Mouse (Mus musculus): ENCODE measurements at regions not wholly inside any gene's neighbourhood (a gene's known extent, or its start where the extent isn't known, plus 50 kb on each side); places are given as distances from the start of the nearest gene placed in this dataset.
"Not testable (repeated sequence)": the region's sequence is repeated elsewhere in the genome, so short reads cannot be mapped to it uniquely, and the experiment has no call there.

- DNase-seq: no peak
These were observed 1442.4 kb upstream of the Tacstd2 start for GRCm38 (mm10) chr6:68977959-68978358.

DNA sequence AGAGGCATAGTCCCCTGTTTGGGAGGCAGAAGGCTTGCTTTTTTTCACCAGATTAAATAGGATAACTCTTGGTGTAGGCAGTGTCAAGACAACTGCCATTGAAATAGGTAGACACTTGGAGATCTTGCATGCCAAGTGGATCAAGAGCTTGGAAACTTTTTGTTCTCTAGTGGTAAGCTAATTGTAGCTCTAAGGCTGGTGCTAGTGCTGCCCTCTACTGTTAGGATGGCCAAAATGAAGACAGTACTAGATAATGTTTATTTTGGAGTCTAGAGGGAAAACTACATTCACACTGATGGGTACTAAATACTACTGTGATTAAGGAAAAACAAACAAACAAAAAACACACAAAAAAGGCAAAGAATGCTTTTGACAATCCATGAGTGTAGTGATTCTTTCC, 1428.4 kb upstream of the Tacstd2 start:
- DNase-seq: no peak

GRCm38 (mm10) chr6:68938104-68938503, 1402.5 kb upstream of the Tacstd2 start:
- DNase-seq: not testable (repeated sequence)

GRCm38 (mm10) chr6:68931860-68932259, 1396.3 kb upstream of the Tacstd2 start:
- DNase-seq: not testable (repeated sequence)

GRCm38 (mm10) chr6:68915536-68915935, 1379.9 kb upstream of the Tacstd2 start:
- DNase-seq: no peak

DNA sequence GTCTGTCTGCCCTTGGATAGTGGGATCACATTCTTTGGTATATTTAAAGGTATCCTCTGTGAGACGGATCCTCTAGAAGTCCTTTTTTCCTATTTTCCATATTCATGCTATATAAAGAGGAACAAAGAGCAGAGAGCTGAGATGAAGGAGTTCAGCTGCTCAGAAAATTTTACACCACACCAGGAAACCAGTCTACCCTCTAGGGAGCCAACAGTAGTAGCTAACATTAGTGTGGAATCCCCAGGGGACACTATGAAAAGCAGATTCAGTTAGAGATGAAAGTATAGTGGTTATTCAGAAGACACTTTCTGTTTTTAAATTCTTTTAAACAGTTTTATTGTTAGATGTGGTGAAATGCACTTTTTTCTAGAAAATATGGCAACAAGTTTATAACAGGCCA, 1348.5 kb upstream of the Tacstd2 start:
- DNase-seq: no peak

DNA sequence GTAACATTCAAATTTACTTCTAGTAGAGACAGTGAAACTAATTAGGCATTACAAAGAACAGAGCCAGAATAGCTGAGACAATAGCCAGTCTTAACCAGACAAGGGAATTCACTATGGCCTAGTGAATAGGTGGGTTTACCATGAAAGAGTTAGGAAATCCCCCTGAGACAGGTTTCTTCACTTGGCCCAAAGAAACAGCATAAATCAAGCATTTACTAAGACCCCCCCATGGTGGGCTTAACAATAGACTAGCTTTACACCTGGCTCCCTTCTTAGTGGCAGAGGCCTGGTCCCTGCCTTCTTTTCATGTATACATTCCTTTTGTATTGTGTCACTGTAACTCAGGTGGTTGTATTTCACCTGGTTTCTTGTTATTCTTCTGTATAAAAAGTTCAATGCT, 1317.2 kb upstream of the Tacstd2 start:
- not testable (repeated sequence) for DNase-seq

- DNase-seq: no peak
These were observed 1316.7 kb upstream of the Tacstd2 start for GRCm38 (mm10) chr6:68852286-68852685.

DNA sequence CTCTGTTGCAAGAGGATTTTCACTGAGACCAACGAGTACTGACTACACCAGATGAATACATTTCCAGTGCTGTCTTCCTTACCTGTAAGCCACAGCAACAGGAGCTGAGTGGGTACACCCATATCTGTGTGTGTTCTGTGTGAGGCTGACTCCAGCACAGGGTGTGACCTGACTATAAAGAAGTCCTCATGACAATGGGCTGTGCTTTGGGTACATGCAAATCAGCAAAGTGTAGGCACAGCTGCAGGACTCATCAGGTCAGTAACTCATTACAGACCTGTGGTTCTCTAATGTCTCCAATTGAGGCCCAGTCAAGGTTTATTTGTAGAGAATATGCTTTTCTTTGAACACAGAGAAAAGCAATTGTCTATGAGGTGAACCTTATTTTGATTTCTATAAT, 1299.6 kb upstream of the Tacstd2 start:
- no peak for DNase-seq

DNA sequence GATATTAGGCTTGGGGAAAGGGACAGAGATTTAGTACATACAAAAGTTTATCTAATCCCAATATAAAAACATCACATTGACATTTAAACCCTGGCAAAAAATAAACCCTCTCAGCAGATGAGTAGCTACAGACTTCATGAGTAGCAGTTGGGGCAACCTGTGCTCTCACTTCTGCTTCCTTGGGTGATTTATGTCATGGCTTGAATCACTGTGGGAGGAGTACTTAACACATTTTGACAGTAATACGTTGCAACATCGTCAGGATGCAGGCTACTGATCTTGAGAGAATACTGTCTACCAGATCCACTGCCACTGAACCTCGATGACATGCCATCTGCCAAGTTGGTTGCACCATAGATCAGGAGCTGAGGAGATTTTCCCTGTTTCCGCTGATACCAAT, 1299.0 kb upstream of the Tacstd2 start:
- DNase-seq: no peak

GRCm38 (mm10) chr6:68828460-68828859, 1292.9 kb upstream of the Tacstd2 start:
- not testable (repeated sequence) for DNase-seq

- no peak for DNase-seq
These were observed 1277.8 kb upstream of the Tacstd2 start for GRCm38 (mm10) chr6:68813346-68813745.

- not testable (repeated sequence) for DNase-seq
These were observed 1263.6 kb upstream of the Tacstd2 start for GRCm38 (mm10) chr6:68799205-68799604.

DNA sequence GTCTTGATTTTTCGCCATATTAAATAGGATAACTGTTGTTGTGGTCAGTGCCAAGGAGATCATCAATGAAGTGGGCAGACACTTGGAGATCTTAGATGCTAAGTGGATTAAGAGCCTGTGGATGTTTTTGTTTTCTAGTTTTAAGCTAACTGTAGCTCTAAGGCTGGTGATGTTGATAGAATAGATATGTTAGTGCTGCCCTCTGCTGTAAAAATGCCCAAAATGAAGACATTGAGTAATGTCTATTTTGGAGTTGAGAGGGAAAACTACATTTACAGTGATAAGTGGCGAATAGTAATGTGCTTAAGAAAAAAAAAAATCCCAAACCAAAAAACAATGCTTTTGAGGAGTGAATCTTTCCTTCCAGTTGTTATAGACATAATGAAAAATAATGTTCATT, 1235.9 kb upstream of the Tacstd2 start:
- DNase-seq: no peak

DNA sequence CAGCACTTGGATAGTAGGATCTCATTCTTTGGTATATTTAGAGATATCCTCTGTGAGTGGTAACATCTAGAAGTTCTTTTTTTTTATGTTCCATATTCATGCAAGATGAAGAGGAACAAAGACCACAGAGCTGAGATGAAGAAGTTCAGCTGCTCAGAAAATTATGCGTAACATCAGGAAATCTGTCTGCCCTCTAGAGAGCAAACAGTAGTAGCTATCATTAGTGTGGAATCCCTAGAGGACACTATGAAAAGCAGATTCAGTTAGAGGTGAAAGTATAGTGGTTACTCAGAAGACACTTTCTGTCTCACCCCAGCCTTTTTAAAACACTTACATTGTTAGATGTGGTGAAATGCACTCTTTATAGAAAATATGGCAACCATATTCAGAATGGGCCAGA, 1214.9 kb upstream of the Tacstd2 start:
- no peak for DNase-seq

DNA sequence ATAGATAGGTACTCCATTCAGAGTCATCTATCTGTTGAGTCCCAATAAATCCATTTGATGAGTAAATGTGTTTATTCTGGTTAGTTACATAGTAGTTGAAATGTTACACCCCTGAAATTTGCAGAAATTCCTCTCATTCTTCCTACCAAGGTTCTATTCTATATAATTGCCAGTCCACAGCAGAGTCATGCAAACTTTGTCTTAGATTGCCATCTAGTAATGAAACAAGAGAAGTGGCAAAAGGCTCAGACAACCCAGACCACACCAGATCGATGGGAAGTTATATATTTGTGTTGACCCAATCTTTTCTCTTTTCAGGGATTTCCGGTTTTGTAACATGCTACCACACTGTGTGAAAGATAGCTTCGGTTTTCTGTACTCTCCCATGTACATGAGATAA, 1214.1 kb upstream of the Tacstd2 start:
- DNase-seq: no peak

DNA sequence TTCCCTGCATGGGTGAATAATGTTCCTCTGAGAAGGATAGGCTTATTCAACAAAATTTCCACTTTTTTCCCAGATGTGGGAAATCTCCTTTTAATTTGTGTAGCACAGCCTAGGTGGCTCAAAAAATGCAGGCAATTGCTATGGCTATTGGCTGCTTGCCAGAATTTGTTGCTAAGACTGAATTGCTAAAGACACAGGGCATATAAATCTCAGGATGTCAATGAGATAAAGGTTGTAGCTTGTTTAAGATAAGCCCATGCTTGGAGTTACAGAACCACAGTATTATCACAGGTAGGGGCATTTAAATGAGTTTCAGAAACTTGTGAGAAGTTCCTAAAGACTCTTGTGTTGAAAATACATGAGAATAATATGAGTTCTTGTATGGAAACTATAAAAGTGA, 1203.0 kb upstream of the Tacstd2 start:
- no peak for DNase-seq

GRCm38 (mm10) chr6:68736647-68737046, 1201.1 kb upstream of the Tacstd2 start:
- no peak for DNase-seq

DNA sequence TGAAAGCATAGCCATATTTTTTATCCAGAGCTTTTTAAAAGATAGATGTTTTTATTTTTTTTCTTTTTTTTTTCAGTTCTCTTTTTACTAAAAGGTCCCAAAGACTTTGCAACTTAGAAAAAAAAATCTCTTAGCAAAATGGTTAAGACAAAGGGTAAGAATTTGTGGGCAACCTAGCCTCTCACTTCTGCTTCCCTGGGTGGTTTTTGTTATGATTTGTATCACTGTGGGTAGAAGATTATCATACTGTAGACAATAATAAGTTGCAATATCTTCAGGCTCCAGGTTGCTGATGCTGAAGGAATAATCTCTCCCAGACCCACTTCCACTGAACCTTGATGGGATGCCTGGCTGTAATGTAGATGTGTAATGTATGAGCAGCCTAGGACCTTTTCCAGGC, 1200.5 kb upstream of the Tacstd2 start:
- DNase-seq: no peak

GRCm38 (mm10) chr6:68711084-68711483, 1175.5 kb upstream of the Tacstd2 start:
- not testable (repeated sequence) for DNase-seq

DNA sequence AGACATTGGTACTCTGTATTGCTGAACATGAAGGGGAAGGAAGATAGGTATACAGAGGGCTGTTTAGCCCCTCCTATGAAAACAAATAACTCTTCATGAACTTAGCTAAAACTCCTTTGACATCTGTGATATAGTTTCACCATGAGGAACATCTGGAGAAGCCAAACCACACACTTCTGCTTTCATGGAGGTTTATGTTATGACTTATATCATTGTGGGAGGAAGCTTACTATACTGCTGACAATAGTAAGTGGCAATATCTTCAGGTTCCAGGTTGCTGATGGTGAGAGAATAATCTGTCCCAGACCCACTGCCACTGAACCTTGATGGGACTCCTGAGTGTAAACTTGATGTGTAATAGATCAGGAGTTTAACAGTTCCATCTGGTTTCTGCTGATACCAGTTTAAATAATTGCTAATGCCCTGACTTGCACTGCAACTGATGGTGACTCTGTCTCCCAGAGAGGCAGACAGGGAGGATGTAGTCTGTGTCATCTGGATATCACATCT, 1168.8 kb upstream of the Tacstd2 start:
- DNase-seq: not testable (repeated sequence)

- not testable (repeated sequence) for DNase-seq
These were observed 1145.2 kb upstream of the Tacstd2 start for GRCm38 (mm10) chr6:68680792-68681110.

DNA sequence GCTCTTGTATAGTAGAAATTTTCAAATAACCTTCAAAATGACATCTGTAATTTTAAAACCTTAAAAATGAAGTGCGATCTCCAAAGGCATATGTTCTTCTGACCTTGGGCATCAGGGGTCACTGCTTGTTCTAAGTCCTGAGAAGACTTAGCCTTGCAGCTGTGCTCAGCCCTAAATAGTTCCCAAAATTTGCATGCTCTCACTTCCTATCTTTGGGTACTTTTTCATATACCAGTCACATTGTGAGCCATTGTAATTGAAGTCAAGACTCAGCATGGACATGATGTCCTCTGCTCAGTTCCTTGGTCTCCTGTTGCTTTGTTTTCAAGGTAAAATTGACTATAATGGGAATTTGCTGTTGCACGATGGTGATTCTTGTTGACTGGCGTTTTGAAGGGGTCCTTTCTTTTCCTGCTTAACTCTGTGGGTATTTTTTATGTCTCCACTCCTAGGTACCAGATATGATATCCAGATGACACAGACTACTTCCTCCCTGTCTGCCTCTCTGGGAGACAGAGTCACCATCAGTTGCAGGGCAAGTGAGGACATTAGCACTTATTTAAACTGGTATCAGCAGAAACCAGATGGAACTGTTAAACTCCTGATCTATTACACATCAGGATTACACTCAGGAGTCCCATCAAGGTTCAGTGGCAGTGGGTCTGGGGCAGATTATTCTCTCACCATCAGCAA, 1144.6 kb upstream of the Tacstd2 start:
- DNase-seq: no peak

GRCm38 (mm10) chr6:68668433-68668832, 1132.8 kb upstream of the Tacstd2 start:
- DNase-seq: not testable (repeated sequence)

DNA sequence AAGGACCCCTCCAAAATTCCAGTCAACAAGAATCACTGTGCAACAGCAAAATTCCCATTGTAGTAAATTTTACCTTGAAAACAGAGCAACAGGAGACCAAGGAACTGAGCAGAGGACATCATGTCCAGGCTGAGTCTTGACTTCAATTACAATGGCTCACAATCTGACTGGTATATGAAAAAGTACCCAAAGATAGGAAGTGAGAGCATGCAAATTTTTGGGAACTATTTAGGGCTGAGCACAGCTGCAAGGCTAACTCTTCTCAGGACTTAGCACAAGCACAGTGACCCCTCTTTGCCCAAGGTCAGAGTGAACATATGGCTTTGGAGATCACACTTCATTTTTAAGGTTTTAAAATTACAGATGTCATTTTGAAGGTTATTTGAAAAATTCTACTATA, 1096.7 kb upstream of the Tacstd2 start:
- DNase-seq: not testable (repeated sequence)
